Mouse (Mus musculus): ENCODE measurements at regions not wholly inside any gene's neighbourhood (a gene's known extent, or its start where the extent isn't known, plus 50 kb on each side); places are given as distances from the start of the nearest gene placed in this dataset.

GRCm38 (mm10) chr15:56807611-56808010, 669.8 kb downstream of the Slc22a22 start:
- no peak for TF ChIP-seq POLR2A (IDR thresholded peaks at IDR 0.05; ENCODE audit: low read depth, low read length)
- TF ChIP-seq CHD2 (IDR thresholded peaks at IDR 0.05; ENCODE audit: low read length): no peak
- no peak for TF ChIP-seq CTCF (conservative IDR thresholded peaks at IDR 0.05 in 1 of 2, IDR thresholded peaks at IDR 0.05 in 1 of 2; ENCODE audit: low read depth in 2 of 2, low read length in 2 of 2)
- no peak for TF ChIP-seq TCF12 (IDR thresholded peaks at IDR 0.05; ENCODE audit: low read depth, low read length)
- no peak for TF ChIP-seq MAZ (IDR thresholded peaks at IDR 0.05; ENCODE audit: low read depth, low read length)
